Mouse (Mus musculus) G1E (cell line): ENCODE measurements around the gene Gm36028.

Experiments used
- CTCF ChIP-seq: IDR thresholded peaks from 2 replicates; pipeline ENCODE4 v1.5.1; 2012; ENCODE audit warnings: low read depth, low read length, inconsistent platforms, mixed read lengths
- TAL1 ChIP-seq: conservative IDR thresholded peaks from 2 replicates; pipeline ENCODE4 v1.6.1; 2012; ENCODE audit warnings: low read depth, low read length, inconsistent platforms, mixed read lengths

- TF ChIP-seq CTCF: no peak
- TF ChIP-seq TAL1: no peak
These were observed 33.0 kb upstream of the Gm36028 start for GRCm38 (mm10) chr16:37893942-37894341.
